ENCODE assay signal across 9 mouse cellular contexts in the genomic region with DNA sequence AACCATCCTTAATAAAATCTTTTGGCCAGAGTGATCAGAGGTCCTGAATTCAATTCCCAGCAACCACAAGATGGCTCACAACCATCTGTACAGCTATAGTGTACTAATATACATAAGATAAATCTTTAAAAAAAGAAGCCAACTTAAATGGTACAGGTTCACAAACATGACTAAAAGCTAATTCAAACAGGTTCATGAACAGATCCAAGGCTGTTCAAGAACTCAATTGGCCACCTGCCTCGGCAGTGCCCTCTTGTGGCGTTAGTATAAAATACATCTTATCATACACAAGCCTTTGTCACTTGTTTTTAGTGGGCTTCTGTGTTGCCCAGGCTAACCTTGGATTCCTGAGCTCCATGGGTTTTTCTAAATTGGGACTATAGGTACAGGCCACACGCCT. TPM values are rescaled to one million over a fixed set of nuclear protein-coding genes. Genes with fewer than 3 reads are reported as not detected.
DNase-seq lines count a peak whose midpoint lies in the region; ATAC-seq and TF ChIP-seq lines count a peak whose summit lies in the region.
"Had no signal": no experiment of that assay in that cellular context is flagged by ENCODE, and none has a peak within 500 bp of the region (broad histone marks: within the 10 kb centered on the region; RNA-seq: fewer than 3 reads in every experiment).

No protein-coding gene starts in this region.

- no peak overlapping the region for H3K4me3 ChIP-seq in forebrain, embryonic 11.5 days (ENCODE audit: low read depth, low read length)
- no peak overlapping the region for H3K4me3 ChIP-seq in forebrain, embryonic 13.5 days
- no peak overlapping the region for H3K4me3 ChIP-seq in neural tube, embryonic 15.5 days (replicated peaks)
- H3K4me3 ChIP-seq in testis, adult 2 months (ENCODE audit: control insufficient read depth, low read depth, low read length), result no peak overlapping the region

- H3K4me1 ChIP-seq in forebrain, embryonic 11.5 days (replicated peaks; ENCODE audit: control insufficient read depth, insufficient read depth, low read length), result 0 out of 2 replicates have a peak, but pooled peaks cover 2% of the 10 kb centered on the region
- peaks cover 18% of the 10 kb centered on the region for H3K4me1 ChIP-seq in forebrain, embryonic 13.5 days
- peaks cover 21% of the 10 kb centered on the region for H3K4me1 ChIP-seq in neural tube, embryonic 15.5 days
- peaks cover 2% of the 10 kb centered on the region for H3K4me1 ChIP-seq in testis, adult 2 months (ENCODE audit: control insufficient read depth, insufficient read depth, low read length)

- intact Hi-C loops in heart, postnatal 36 days (cut with DNase I), result loop anchor here (2.0 kb wide), 1 partner anchor 31 kb away; no protein-coding TSS in a partner anchor

- TF ChIP-seq CTCF in testis, adult 2 months (IDR thresholded peaks at IDR 0.05; ENCODE audit: control insufficient read depth, insufficient read depth, insufficient replicate concordance, low read depth, low read length), result peak; percentile 20; the same call in 1 of the 2 replicates

- no peak for ATAC-seq in forebrain, embryonic 11.5 days (replicated peaks; ENCODE audit: low FRiP score)
- no peak for ATAC-seq in forebrain, embryonic 13.5 days
- ATAC-seq in neural tube, embryonic 15.5 days (ENCODE audit: low FRiP score), result no peak

- 19% methylated on average over 3 of the region's 3 CpGs for WGBS in forebrain, embryonic 11.5 days
- 15% methylated on average over 3 of the region's 3 CpGs for WGBS in forebrain, embryonic 13.5 days
- 24% methylated on average over 3 of the region's 3 CpGs for WGBS in neural tube, embryonic 15.5 days

- no peak overlapping the region for H3K27ac ChIP-seq in forebrain, embryonic 11.5 days (ENCODE audit: low read depth, low read length)
- no peak overlapping the region; the same call in 1 of the 2 replicates for H3K27ac ChIP-seq in forebrain, embryonic 13.5 days
- H3K27ac ChIP-seq in neural tube, embryonic 15.5 days (replicated peaks), result no peak overlapping the region
- no peak overlapping the region for H3K27ac ChIP-seq in testis, adult 2 months (ENCODE audit: control insufficient read depth, insufficient read depth, low read depth, low read length)

- TF ChIP-seq POLR2A in testis, adult 2 months (IDR thresholded peaks at IDR 0.05; ENCODE audit: control insufficient read depth, low read depth, low read length), result no peak

- peaks cover 4% of the 10 kb centered on the region; the same call in 1 of the 2 replicates for H3K36me3 ChIP-seq in forebrain, embryonic 11.5 days (ENCODE audit: control insufficient read depth, insufficient read depth, low read length)
- H3K36me3 ChIP-seq in forebrain, embryonic 13.5 days (ENCODE audit: poor library complexity, severe bottlenecking), result peaks cover 23% of the 10 kb centered on the region
- H3K36me3 ChIP-seq in neural tube, embryonic 15.5 days, result peaks cover 17% of the 10 kb centered on the region
- H3K36me3 ChIP-seq in testis, adult 2 months (ENCODE audit: control insufficient read depth, insufficient read depth, low read length), result no peaks in the 10 kb centered on the region

- H3K9ac ChIP-seq in forebrain, embryonic 11.5 days (ENCODE audit: low read length), result no peak overlapping the region
- no peak overlapping the region for H3K9ac ChIP-seq in forebrain, embryonic 13.5 days
- H3K9ac ChIP-seq in neural tube, embryonic 15.5 days (replicated peaks), result no peak overlapping the region

- no peak overlapping the region for H3K4me2 ChIP-seq in forebrain, embryonic 11.5 days (ENCODE audit: low read depth, low read length, severe bottlenecking)
- no peak overlapping the region for H3K4me2 ChIP-seq in forebrain, embryonic 13.5 days
- no peak overlapping the region for H3K4me2 ChIP-seq in neural tube, embryonic 15.5 days

- no peaks in the 10 kb centered on the region for H3K9me3 ChIP-seq in forebrain, embryonic 11.5 days (ENCODE audit: control insufficient read depth, low read length)
- no peaks in the 10 kb centered on the region for H3K9me3 ChIP-seq in forebrain, embryonic 13.5 days (replicated peaks)
- no peaks in the 10 kb centered on the region for H3K9me3 ChIP-seq in neural tube, embryonic 15.5 days (replicated peaks)

- no peaks in the 10 kb centered on the region for H3K27me3 ChIP-seq in forebrain, embryonic 11.5 days (ENCODE audit: control insufficient read depth, insufficient read depth, low read length)
- no peaks in the 10 kb centered on the region for H3K27me3 ChIP-seq in forebrain, embryonic 13.5 days
- H3K27me3 ChIP-seq in neural tube, embryonic 15.5 days (replicated peaks), result no peaks in the 10 kb centered on the region
- no peaks in the 10 kb centered on the region for H3K27me3 ChIP-seq in testis, adult 2 months (ENCODE audit: control insufficient read depth, insufficient read depth, low read length)

- peak; percentile 73 for DNase-seq in forebrain, embryonic 11.5 days (ENCODE audit: low spot score)
- DNase-seq in neural tube, embryonic 10.5 days (ENCODE audit: extremely low spot score, low spot score), result peak; percentile 43
- peak; percentile 85 for DNase-seq in c-Kit-positive CD71-positive TER-119-positive erythroid progenitor cells, embryonic 14.5 days (ENCODE audit: low spot score)
- peak; percentile 54 to 60 for DNase-seq in heart, postnatal 36 days
- DNase-seq in lung, postnatal 14 days, result peak; percentile 67

RNA-seq across cellular contexts. Expression of a gene that starts 3.9 kb away (rescaled TPM):
- 1,675 and 1,791 TPM in 2 replicates for polyA plus RNA-seq in forebrain, embryonic 11.5 days (2014; fragmentation: Nextera tagmentation; extraction: Ambion mirVana)
- 1,595 and 1,677 TPM in 2 replicates for polyA plus RNA-seq in forebrain, embryonic 13.5 days (2015; fragmentation: Nextera tagmentation; extraction: Ambion mirVana)
- 1,270 and 1,336 TPM in 2 replicates for polyA plus RNA-seq in neural tube, embryonic 15.5 days (2015; fragmentation: Nextera tagmentation; extraction: Ambion mirVana)
- 1,000 to 10,000 TPM; 1,603 to 1,774 TPM for total RNA-seq in heart, postnatal 36 days (2021)
- 260 and 396 TPM in 2 replicates for polyA plus RNA-seq in testis, adult 2 months (2012; rRNA removed)

RNA-seq across cellular contexts. Expression of a gene that starts 10.6 kb away (rescaled TPM):
- 0.69 and 0.79 TPM in 2 replicates for polyA plus RNA-seq in forebrain, embryonic 11.5 days (2014; fragmentation: Nextera tagmentation; extraction: Ambion mirVana)
- polyA plus RNA-seq in forebrain, embryonic 13.5 days (2015; fragmentation: Nextera tagmentation; extraction: Ambion mirVana), result 0.56 and 0.89 TPM in 2 replicates
- polyA plus RNA-seq in neural tube, embryonic 15.5 days (2015; fragmentation: Nextera tagmentation; extraction: Ambion mirVana), result 0.75 TPM in 1 of 2 replicates, not detected in the other
- total RNA-seq in heart, postnatal 36 days (2021), result not detected
- 0.43 TPM in 1 of 2 replicates, not detected in the other for polyA plus RNA-seq in testis, adult 2 months (2012; rRNA removed)

RNA-seq across cellular contexts. Expression of a gene that starts 32.4 kb away (rescaled TPM):
- polyA plus RNA-seq in forebrain, embryonic 11.5 days (2014; fragmentation: Nextera tagmentation; extraction: Ambion mirVana), result 39.0 and 46.1 TPM in 2 replicates
- polyA plus RNA-seq in forebrain, embryonic 13.5 days (2015; fragmentation: Nextera tagmentation; extraction: Ambion mirVana), result 93.7 and 98.5 TPM in 2 replicates
- 233 and 264 TPM in 2 replicates for polyA plus RNA-seq in neural tube, embryonic 15.5 days (2015; fragmentation: Nextera tagmentation; extraction: Ambion mirVana)
- total RNA-seq in heart, postnatal 36 days (2021), result 1 to 10 TPM; 1.6 to 1.8 TPM
- 35.2 and 41.9 TPM in 2 replicates for polyA plus RNA-seq in testis, adult 2 months (2012; rRNA removed)

RNA-seq across cellular contexts. Expression of a gene that starts 53.9 kb away (rescaled TPM):
- polyA plus RNA-seq in forebrain, embryonic 11.5 days (2014; fragmentation: Nextera tagmentation; extraction: Ambion mirVana), result not detected in 2 replicates
- not detected in 2 replicates for polyA plus RNA-seq in forebrain, embryonic 13.5 days (2015; fragmentation: Nextera tagmentation; extraction: Ambion mirVana)
- polyA plus RNA-seq in neural tube, embryonic 15.5 days (2015; fragmentation: Nextera tagmentation; extraction: Ambion mirVana), result not detected in 2 replicates
- total RNA-seq in heart, postnatal 36 days (2021), result not detected
- not detected in 2 replicates for polyA plus RNA-seq in testis, adult 2 months (2012; rRNA removed)
- polyA plus RNA-seq: intestine, embryonic 14.5 days had no signal
